Mouse (Mus musculus) retina, postnatal 7 days (tissue): ENCODE measurements around the gene 4930522L14Rik.
"Not testable (repeated sequence)": the region's sequence is repeated elsewhere in the genome, so short reads cannot be mapped to it uniquely, and the experiment has no call there.

Experiments used
- DNase-seq: peaks from one replicate; pipeline ENCODE4 v3.0.0-alpha.2; 2012; ENCODE audit warnings: low read depth, low spot score

Gene 4930522L14Rik

GRCm38 (mm10) chr5:109751391-109752071 is at the start of gene 4930522L14Rik:
Gene 4930522L14Rik, minus strand, starts transcription at chr5:109751886.
- DNase-seq: not testable (repeated sequence)

- not testable (repeated sequence) for DNase-seq
Observed at GRCm38 (mm10) chr5:109801466-109801865, 49.8 kb upstream of the 4930522L14Rik start.

GRCm38 (mm10) chr5:109799948-109800347 is 48.3 kb upstream of the 4930522L14Rik start:
- DNase-seq: not testable (repeated sequence)

- DNase-seq: not testable (repeated sequence)
Observed at GRCm38 (mm10) chr5:109797017-109797416, 45.3 kb upstream of the 4930522L14Rik start.

GRCm38 (mm10) chr5:109795967-109796652 is 44.4 kb upstream of the 4930522L14Rik start:
- DNase-seq: not testable (repeated sequence)

- DNase-seq: not testable (repeated sequence)
Observed at GRCm38 (mm10) chr5:109752073-109752780, 541 bp upstream of the 4930522L14Rik start.

GRCm38 (mm10) chr5:109745081-109745480 is 6.6 kb downstream of the 4930522L14Rik start:
- not testable (repeated sequence) for DNase-seq

- not testable (repeated sequence) for DNase-seq
Observed at GRCm38 (mm10) chr5:109717341-109717740, 34.3 kb downstream of the 4930522L14Rik start.

- not testable (repeated sequence) for DNase-seq
Observed at GRCm38 (mm10) chr5:109691205-109691965, 60.3 kb downstream of the 4930522L14Rik start.

GRCm38 (mm10) chr5:109690537-109691201 is 61.0 kb downstream of the 4930522L14Rik start, which contains the start of gene 5430403G16Rik:
Gene 5430403G16Rik, minus strand, starts transcription at chr5:109691041.
- DNase-seq: peak; percentile 47
